Mouse (Mus musculus) testis, adult 2 months (tissue): ENCODE measurements around the gene Clec16a.

Experiments
- CTCF ChIP-seq: fragments of 200-500 bp; IDR thresholded peaks from 2 replicates; pipeline ENCODE4 v1.5.1; 2012; ENCODE audit warnings: low read depth, mild to moderate bottlenecking, inconsistent platforms, low read length, moderate library complexity; ENCODE audit not compliant: control insufficient read depth, insufficient read depth, insufficient replicate concordance
- POLR2A ChIP-seq: fragments of 200-500 bp; IDR thresholded peaks from 2 replicates; pipeline ENCODE4 v1.6.1; 2012; ENCODE audit warnings: low read depth, mild to moderate bottlenecking, inconsistent platforms, low read length, moderate library complexity; ENCODE audit not compliant: control insufficient read depth

GRCm38 (mm10) chr16:10527046-10527644 is 18.0 kb upstream of the Clec16a start:
- 0 out of 2 replicates have a peak, but pooled peaks have one; percentile 18 for TF ChIP-seq CTCF
- TF ChIP-seq POLR2A, result no peak
